ENCODE assay signal across 8 mouse cellular contexts in genomic region chr4:155847591-155848352, GRCm38 (mm10). TPM values are rescaled to one million over a fixed set of nuclear protein-coding genes. Genes with fewer than 3 reads are reported as not detected.
DNase-seq lines count a peak whose midpoint lies in the region; ATAC-seq and TF ChIP-seq lines count a peak whose summit lies in the region.

No protein-coding gene starts in this region.

- peaks cover 16% of the 10 kb centered on the region; the same call in 1 of the 2 replicates for H3K4me1 ChIP-seq in spleen, adult 2 months (ENCODE audit: control insufficient read depth, insufficient read depth, insufficient read length)
- H3K4me1 ChIP-seq in cortical plate, adult 2 months (ENCODE audit: control insufficient read depth, insufficient read depth, low read length) = peaks cover 18% of the 10 kb centered on the region
- peaks cover 36% of the 10 kb centered on the region for H3K4me1 ChIP-seq in kidney, embryonic 15.5 days
- peaks cover 27% of the 10 kb centered on the region for H3K4me1 ChIP-seq in small intestine, adult 2 months (ENCODE audit: control insufficient read depth, insufficient read depth, insufficient read length, low read length)

- TF ChIP-seq CTCF in spleen, adult 2 months (IDR thresholded peaks at IDR 0.05; ENCODE audit: extremely low read depth, insufficient read depth, insufficient read length, insufficient replicate concordance) = no peak
- no peak for TF ChIP-seq CTCF in cortical plate, adult 2 months (IDR thresholded peaks at IDR 0.05; ENCODE audit: extremely low read depth, insufficient read depth, low read length)
- no peak for TF ChIP-seq CTCF in small intestine, adult 2 months (IDR thresholded peaks at IDR 0.05; ENCODE audit: extremely low read depth, insufficient read length, insufficient replicate concordance, low read depth, low read length)

- peak; percentile 61 for ATAC-seq in kidney, embryonic 15.5 days (replicated peaks; ENCODE audit: low FRiP score)

- H3K9me3 ChIP-seq in kidney, embryonic 15.5 days (replicated peaks) = no peaks in the 10 kb centered on the region

- peak in 1 of 2 experiments; percentile 37 for DNase-seq in spleen, adult 2 months (ENCODE audit: low read depth in 1 of 2, low spot score in 2 of 2)
- no peak for DNase-seq in spleen, adult 12 weeks (ENCODE audit: low spot score)
- peak; percentile 37 for DNase-seq in heart, adult 8-10 months (ENCODE audit: low spot score)
- DNase-seq in lung, postnatal 14 days = peak; percentile 44
- DNase-seq in urinary bladder, postnatal 36 days (ENCODE audit: low spot score in 2 of 2) = no peak

- no peaks in the 10 kb centered on the region for H3K27me3 ChIP-seq in spleen, adult 2 months (ENCODE audit: control insufficient read depth, insufficient read depth, low read length)
- H3K27me3 ChIP-seq in kidney, embryonic 15.5 days = no peaks in the 10 kb centered on the region
- no peaks in the 10 kb centered on the region for H3K27me3 ChIP-seq in small intestine, adult 2 months (ENCODE audit: control insufficient read depth, insufficient read depth, low read length)

- H3K4me2 ChIP-seq in kidney, embryonic 15.5 days = peak overlapping the region; percentile 93

- 3% methylated on average over 65 of the region's 69 CpGs for WGBS in spleen, adult 2 months
- 2% methylated on average over 51 of the region's 69 CpGs for WGBS in kidney, embryonic 15.5 days
- 1% methylated on average over 68 of the region's 69 CpGs for WGBS in small intestine, adult 2 months

- peak overlapping the region; percentile 92 for H3K9ac ChIP-seq in kidney, embryonic 15.5 days

- no peak for TF ChIP-seq POLR2A in spleen, adult 2 months (IDR thresholded peaks at IDR 0.05; ENCODE audit: low read depth, low read length)
- no peak for TF ChIP-seq POLR2A in cortical plate, adult 2 months (IDR thresholded peaks at IDR 0.05; ENCODE audit: extremely low read depth, insufficient read depth, low read length)
- TF ChIP-seq POLR2A in small intestine, adult 2 months (IDR thresholded peaks at IDR 0.05; ENCODE audit: low read depth, low read length) = no peak

- peak overlapping the region; percentile 75 for H3K4me3 ChIP-seq in spleen, adult 2 months (ENCODE audit: extremely low read depth, insufficient read depth, insufficient read length)
- H3K4me3 ChIP-seq in cortical plate, adult 2 months (ENCODE audit: insufficient read depth, low read length) = peak overlapping the region; percentile 97
- H3K4me3 ChIP-seq in kidney, embryonic 15.5 days (replicated peaks) = peak overlapping the region; percentile 90
- peak overlapping the region; percentile 91 for H3K4me3 ChIP-seq in small intestine, adult 2 months (ENCODE audit: low read depth, low read length)

- H3K36me3 ChIP-seq in spleen, adult 2 months (ENCODE audit: control insufficient read depth, insufficient read depth, low read length) = no peaks in the 10 kb centered on the region
- H3K36me3 ChIP-seq in kidney, embryonic 15.5 days = peaks cover 11% of the 10 kb centered on the region
- no peaks in the 10 kb centered on the region for H3K36me3 ChIP-seq in small intestine, adult 2 months (ENCODE audit: control insufficient read depth, insufficient read depth, low read length)

- H3K27ac ChIP-seq in spleen, adult 2 months (ENCODE audit: insufficient read depth, low read length) = no peak overlapping the region; the same call in 1 of the 2 replicates
- 0 out of 2 replicates have a peak overlapping the region, but pooled peaks have one; percentile 23 for H3K27ac ChIP-seq in cortical plate, adult 2 months (ENCODE audit: insufficient read depth, low read length)
- peak overlapping the region; percentile 75 for H3K27ac ChIP-seq in kidney, embryonic 15.5 days
- peak overlapping the region; percentile 64 for H3K27ac ChIP-seq in small intestine, adult 2 months (ENCODE audit: insufficient read depth, low read depth, low read length)

RNA-seq across cellular contexts. Expression of gene Dvl1, which starts 0.6 kb away (rescaled TPM):
- polyA plus RNA-seq in spleen, adult 2 months (2012; rRNA removed) = 98.5 and 132 TPM in 2 replicates
- polyA plus RNA-seq in cortical plate, adult 2 months (2012; rRNA removed) = 133 and 145 TPM in 2 replicates
- 10 to 100 TPM; 41.3 to 50.7 (median 49.8) TPM for total RNA-seq in heart, adult 8-10 months (2022)
- polyA plus RNA-seq in kidney, embryonic 15.5 days (2015; fragmentation: Nextera tagmentation; extraction: Ambion mirVana) = 5.2 and 5.3 TPM in 2 replicates
- 111 and 153 TPM in 2 replicates for polyA plus RNA-seq in small intestine, adult 2 months (2012; rRNA removed)

RNA-seq across cellular contexts. Expression of gene Mxra8, which starts 8.3 kb away (rescaled TPM):
- 73.6 and 118 TPM in 2 replicates for polyA plus RNA-seq in spleen, adult 2 months (2012; rRNA removed)
- polyA plus RNA-seq in cortical plate, adult 2 months (2012; rRNA removed) = 14.9 and 15.7 TPM in 2 replicates
- total RNA-seq in heart, adult 8-10 months (2022) = 10 to 100 TPM; 19.7 to 30.4 (median 24.4) TPM
- 90.7 and 106 TPM in 2 replicates for polyA plus RNA-seq in kidney, embryonic 15.5 days (2015; fragmentation: Nextera tagmentation; extraction: Ambion mirVana)
- 67.9 and 98.1 TPM in 2 replicates for polyA plus RNA-seq in small intestine, adult 2 months (2012; rRNA removed)

RNA-seq across cellular contexts. Expression of gene Tas1r3, which starts 15.4 kb away (rescaled TPM):
- 0.95 and 1.2 TPM in 2 replicates for polyA plus RNA-seq in spleen, adult 2 months (2012; rRNA removed)
- 0.17 and 0.23 TPM in 2 replicates for polyA plus RNA-seq in cortical plate, adult 2 months (2012; rRNA removed)
- total RNA-seq in heart, adult 8-10 months (2022) = under 1 TPM; 0.17 to 0.19 (median 0.19) TPM
- 0.18 and 0.19 TPM in 2 replicates for polyA plus RNA-seq in kidney, embryonic 15.5 days (2015; fragmentation: Nextera tagmentation; extraction: Ambion mirVana)
- polyA plus RNA-seq in small intestine, adult 2 months (2012; rRNA removed) = 1.0 and 1.8 TPM in 2 replicates

RNA-seq across cellular contexts. Expression of gene Aurkaip1, which starts 16.7 kb away (rescaled TPM):
- 88.7 and 144 TPM in 2 replicates for polyA plus RNA-seq in spleen, adult 2 months (2012; rRNA removed)
- 128 and 131 TPM in 2 replicates for polyA plus RNA-seq in cortical plate, adult 2 months (2012; rRNA removed)
- 100 to 1,000 TPM; 112 to 128 (median 117) TPM for total RNA-seq in heart, adult 8-10 months (2022)
- polyA plus RNA-seq in kidney, embryonic 15.5 days (2015; fragmentation: Nextera tagmentation; extraction: Ambion mirVana) = 149 and 158 TPM in 2 replicates
- 113 and 159 TPM in 2 replicates for polyA plus RNA-seq in small intestine, adult 2 months (2012; rRNA removed)

RNA-seq across cellular contexts. Expression of gene Cptp, which starts 21.5 kb away (rescaled TPM):
- 18.9 and 19.8 TPM in 2 replicates for polyA plus RNA-seq in spleen, adult 2 months (2012; rRNA removed)
- 19.7 and 21.9 TPM in 2 replicates for polyA plus RNA-seq in cortical plate, adult 2 months (2012; rRNA removed)
- 1 to 10 TPM; 7.3 to 9.9 (median 8.6) TPM for total RNA-seq in heart, adult 8-10 months (2022)
- 13.0 and 15.2 TPM in 2 replicates for polyA plus RNA-seq in kidney, embryonic 15.5 days (2015; fragmentation: Nextera tagmentation; extraction: Ambion mirVana)
- 65.7 and 69.1 TPM in 2 replicates for polyA plus RNA-seq in small intestine, adult 2 months (2012; rRNA removed)

Comparison
In these comparisons a context has a peak if more than half of its experiments do, and no peak if none do; other contexts are left out.
1. DNase-seq: peak in heart, adult 8-10 months (single experiment) and lung, postnatal 14 days (single experiment); none in spleen, adult 12 weeks (single experiment) and urinary bladder, postnatal 36 days (0 of 2).
2. RNA of gene Dvl1, which starts 0.6 kb away (polyA plus RNA-seq): 111 to 153 TPM in small intestine, adult 2 months, 133 to 145 TPM in cortical plate, adult 2 months and 98.5 to 132 TPM in spleen, adult 2 months; 5.2 to 5.3 TPM in kidney, embryonic 15.5 days; every median in the first group is over 10 times any median in the second.
3. Peak in every context shown above with its lines, with median percentiles within 50 percentile points of each other: H3K4me3 ChIP-seq.